ENCODE assay signal across 32 mouse cellular contexts in genomic region chr1:164132609-164133008, GRCm38 (mm10). TPM values are rescaled to one million over a fixed set of nuclear protein-coding genes. Genes with fewer than 3 reads are reported as not detected.
A peak's percentile ranks its signal among the peaks of the same experiment; 100 is the strongest.
DNase-seq lines count a peak whose midpoint lies in the region; ATAC-seq and TF ChIP-seq lines count a peak whose summit lies in the region.
"Had no signal": no experiment of that assay in that cellular context is flagged by ENCODE, and none has a peak within 500 bp of the region (broad histone marks: within the 10 kb centered on the region; RNA-seq: fewer than 3 reads in every experiment).

No protein-coding gene starts in this region.

- no peak for TF ChIP-seq POLR2A in brain, embryonic 14.5 days (IDR thresholded peaks at IDR 0.05; ENCODE audit: borderline replicate concordance, extremely low read depth, insufficient read depth, insufficient read length, poor library complexity, severe bottlenecking)

- H3K27ac ChIP-seq in embryonic facial prominence, embryonic 14.5 days (replicated peaks; ENCODE audit: low read depth, low read length): no peak overlapping the region
- H3K27ac ChIP-seq in embryonic facial prominence, embryonic 10.5 days (replicated peaks): no peak overlapping the region
- no peak overlapping the region for H3K27ac ChIP-seq in lung, postnatal 0 days (ENCODE audit: low read length)
- H3K27ac ChIP-seq in intestine, postnatal 0 days (ENCODE audit: low read depth, low read length): no peak overlapping the region
- H3K27ac ChIP-seq: embryonic facial prominence, embryonic 15.5 days; gastrocnemius, adult 2 months; heart, adult 2 months; heart, embryonic 10.5 days; heart, embryonic 13.5 days; hindbrain, embryonic 14.5 days; hindbrain, postnatal 0 days had no signal

- DNase-seq in embryonic facial prominence, embryonic 14.5 days (ENCODE audit: low spot score): peak; percentile 6
- DNase-seq in embryonic facial prominence, embryonic 10.5 days (ENCODE audit: low spot score): no peak
- peak; percentile 30 for DNase-seq in lung, postnatal 0 days (ENCODE audit: low spot score)
- DNase-seq in lung, postnatal 25 days (ENCODE audit: low spot score): no peak
- peak; percentile 29 for DNase-seq in brain, embryonic 14.5 days (ENCODE audit: low read depth)
- DNase-seq: adrenal gland, adult 8-10 months; adrenal gland, postnatal 25 days; B cell, adult 2 months; cerebellum, adult 11 months; cerebellum, adult 2 months; cerebellum, adult 9-11 months; cerebellum, postnatal 36 days; embryo, embryonic 11 days; forebrain, postnatal 0 days; gastrocnemius, adult 2 months; gastrocnemius, postnatal 36 days; heart, adult 2 months; heart, postnatal 14 days; heart, postnatal 4 days had no signal

- no peaks in the 10 kb centered on the region for H3K4me1 ChIP-seq in embryonic facial prominence, embryonic 14.5 days (ENCODE audit: control insufficient read depth, insufficient read depth, low read length)
- no peaks in the 10 kb centered on the region for H3K4me1 ChIP-seq in embryonic facial prominence, embryonic 10.5 days
- no peaks in the 10 kb centered on the region for H3K4me1 ChIP-seq in lung, postnatal 0 days (ENCODE audit: insufficient read depth, low read depth, low read length)
- H3K4me1 ChIP-seq in intestine, postnatal 0 days (replicated peaks; ENCODE audit: control insufficient read depth, insufficient read depth, low read length): no peaks in the 10 kb centered on the region
- H3K4me1 ChIP-seq: embryonic facial prominence, embryonic 15.5 days; heart, embryonic 10.5 days had no signal

- H3K36me3 ChIP-seq in embryonic facial prominence, embryonic 14.5 days (ENCODE audit: control insufficient read depth, insufficient read depth, low read length): no peaks in the 10 kb centered on the region
- no peaks in the 10 kb centered on the region for H3K36me3 ChIP-seq in embryonic facial prominence, embryonic 10.5 days (replicated peaks)
- H3K36me3 ChIP-seq in lung, postnatal 0 days (ENCODE audit: insufficient read depth, low read length): no peaks in the 10 kb centered on the region
- H3K36me3 ChIP-seq in intestine, postnatal 0 days (ENCODE audit: control insufficient read depth, insufficient read depth): no peaks in the 10 kb centered on the region
- H3K36me3 ChIP-seq: embryonic facial prominence, embryonic 15.5 days; G1E; heart, embryonic 10.5 days; heart, embryonic 13.5 days had no signal

- no peak for ATAC-seq in embryonic facial prominence, embryonic 14.5 days (ENCODE audit: low read depth)
- ATAC-seq in lung, postnatal 0 days: no peak
- ATAC-seq in intestine, postnatal 0 days: no peak
- ATAC-seq: forebrain, embryonic 14.5 days; forebrain, postnatal 0 days; hindbrain, postnatal 0 days; inflammation-experienced regulatory T-cells, adult 6 months; intestine, embryonic 16.5 days had no signal

- no peaks in the 10 kb centered on the region for H3K9me3 ChIP-seq in embryonic facial prominence, embryonic 14.5 days (ENCODE audit: control insufficient read depth, low read length)
- no peaks in the 10 kb centered on the region for H3K9me3 ChIP-seq in embryonic facial prominence, embryonic 10.5 days
- H3K9me3 ChIP-seq in lung, postnatal 0 days (ENCODE audit: low read length): no peaks in the 10 kb centered on the region
- no peaks in the 10 kb centered on the region for H3K9me3 ChIP-seq in intestine, postnatal 0 days (ENCODE audit: control insufficient read depth)
- H3K9me3 ChIP-seq: embryonic facial prominence, embryonic 15.5 days; G1E; heart, embryonic 10.5 days; heart, embryonic 13.5 days had no signal

- H3K27me3 ChIP-seq in embryonic facial prominence, embryonic 14.5 days (replicated peaks; ENCODE audit: control insufficient read depth, insufficient read depth, low read length): no peaks in the 10 kb centered on the region
- no peaks in the 10 kb centered on the region for H3K27me3 ChIP-seq in embryonic facial prominence, embryonic 10.5 days (replicated peaks; ENCODE audit: low read depth, poor library complexity, severe bottlenecking)
- H3K27me3 ChIP-seq in lung, postnatal 0 days (replicated peaks; ENCODE audit: insufficient read depth, low read length): no peaks in the 10 kb centered on the region
- H3K27me3 ChIP-seq in intestine, postnatal 0 days (replicated peaks; ENCODE audit: control insufficient read depth, insufficient read depth, low read length): no peaks in the 10 kb centered on the region
- H3K27me3 ChIP-seq: embryonic facial prominence, embryonic 15.5 days; heart, embryonic 13.5 days had no signal

- no peak overlapping the region for H3K4me2 ChIP-seq in embryonic facial prominence, embryonic 14.5 days (ENCODE audit: low read depth, low read length)
- no peak overlapping the region for H3K4me2 ChIP-seq in lung, postnatal 0 days (replicated peaks; ENCODE audit: low read depth, low read length)
- no peak overlapping the region for H3K4me2 ChIP-seq in intestine, postnatal 0 days (replicated peaks; ENCODE audit: low read depth)
- H3K4me2 ChIP-seq: embryonic facial prominence, embryonic 15.5 days; heart, embryonic 13.5 days; hindbrain, embryonic 14.5 days had no signal

- H3K4me3 ChIP-seq in embryonic facial prominence, embryonic 14.5 days (ENCODE audit: low read depth, low read length): no peak overlapping the region
- no peak overlapping the region for H3K4me3 ChIP-seq in embryonic facial prominence, embryonic 10.5 days
- H3K4me3 ChIP-seq in lung, postnatal 0 days (ENCODE audit: low read depth, low read length): no peak overlapping the region
- no peak overlapping the region for H3K4me3 ChIP-seq in intestine, postnatal 0 days (ENCODE audit: low read depth, low read length)
- H3K4me3 ChIP-seq: embryonic facial prominence, embryonic 15.5 days; gastrocnemius, adult 2 months; heart, adult 2 months; heart, embryonic 10.5 days; heart, embryonic 13.5 days had no signal

- H3K9ac ChIP-seq in embryonic facial prominence, embryonic 14.5 days (ENCODE audit: low read depth, low read length): no peak overlapping the region
- no peak overlapping the region for H3K9ac ChIP-seq in lung, postnatal 0 days (replicated peaks; ENCODE audit: low read depth)
- H3K9ac ChIP-seq in intestine, postnatal 0 days (ENCODE audit: low read depth, low read length): no peak overlapping the region
- H3K9ac ChIP-seq: embryonic facial prominence, embryonic 15.5 days; forebrain, postnatal 0 days; heart, embryonic 13.5 days; hindbrain, embryonic 14.5 days had no signal

- WGBS in embryonic facial prominence, embryonic 14.5 days: 70% methylated on average over 1 of the region's 1 CpGs
- 85% methylated on average over 1 of the region's 1 CpGs for WGBS in embryonic facial prominence, embryonic 10.5 days
- WGBS in lung, postnatal 0 days: 50% methylated on average over 1 of the region's 1 CpGs
- WGBS in intestine, postnatal 0 days: 52% methylated on average over 1 of the region's 1 CpGs

- no peak for TF ChIP-seq CTCF in lung, postnatal 0 days (IDR thresholded peaks at IDR 0.05)
- TF ChIP-seq CTCF in brain, embryonic 14.5 days (IDR thresholded peaks at IDR 0.05; ENCODE audit: borderline replicate concordance, extremely low read depth, insufficient read depth, insufficient read length): no peak
- no peak for TF ChIP-seq CTCF in intestine, postnatal 0 days (IDR thresholded peaks at IDR 0.05; ENCODE audit: low read depth)

- TF ChIP-seq EP300 in lung, postnatal 0 days (IDR thresholded peaks at IDR 0.05): no peak

RNA-seq across cellular contexts. Expression of gene Selp, which starts 17.5 kb away (rescaled TPM):
- polyA plus RNA-seq in embryonic facial prominence, embryonic 14.5 days (2014; fragmentation: Nextera tagmentation; extraction: Ambion mirVana): 0.34 and 0.71 TPM in 2 replicates
- polyA plus RNA-seq in embryonic facial prominence, embryonic 10.5 days (2016; fragmentation: Nextera tagmentation; extraction: Ambion mirVana): not detected in 2 replicates
- polyA plus RNA-seq in lung, postnatal 0 days (2015; fragmentation: Nextera tagmentation; extraction: Ambion mirVana): 0.39 and 0.76 TPM in 2 replicates
- not detected in 2 replicates for polyA plus RNA-seq in brain, embryonic 14.5 days (2012; rRNA removed)
- polyA plus RNA-seq in intestine, postnatal 0 days (2015; fragmentation: Nextera tagmentation; extraction: Ambion mirVana): 0.41 and 0.50 TPM in 2 replicates
- polyA plus RNA-seq: cerebellum, adult 2 months; embryonic facial prominence, embryonic 11.5 days; forebrain, embryonic 11.5 days; forebrain, embryonic 14.5 days; forebrain, postnatal 0 days; frontal cortex, adult 2 months; G1E; hindbrain, embryonic 14.5 days had no signal

RNA-seq across cellular contexts. Expression of gene F5, which starts 19.0 kb away (rescaled TPM):
- 0.21 TPM in 2 replicates for polyA plus RNA-seq in embryonic facial prominence, embryonic 14.5 days (2014; fragmentation: Nextera tagmentation; extraction: Ambion mirVana)
- polyA plus RNA-seq in embryonic facial prominence, embryonic 10.5 days (2016; fragmentation: Nextera tagmentation; extraction: Ambion mirVana): 0.37 and 0.41 TPM in 2 replicates
- 0.33 and 0.44 TPM in 2 replicates for polyA plus RNA-seq in lung, postnatal 0 days (2015; fragmentation: Nextera tagmentation; extraction: Ambion mirVana)
- 0.16 and 0.36 TPM in 2 replicates for polyA plus RNA-seq in brain, embryonic 14.5 days (2012; rRNA removed)
- 0.22 and 0.41 TPM in 2 replicates for polyA plus RNA-seq in intestine, postnatal 0 days (2015; fragmentation: Nextera tagmentation; extraction: Ambion mirVana)
- polyA plus RNA-seq: inflammation-experienced regulatory T-cells, adult 6 months had no signal

Comparison
In these comparisons a context has a peak if more than half of its experiments do, and no peak if none do; other contexts are left out.
1. DNase-seq: peak in embryonic facial prominence, embryonic 14.5 days (single experiment), lung, postnatal 0 days (single experiment) and brain, embryonic 14.5 days (single experiment); none in embryonic facial prominence, embryonic 10.5 days (single experiment) and lung, postnatal 25 days (single experiment).